Mouse (Mus musculus) cerebellum, adult 9-11 months (tissue): ENCODE results near the gene Dnajb14.
"Not testable (repeated sequence)": the region's sequence is repeated elsewhere in the genome, so short reads cannot be mapped to it uniquely, and the experiment has no call there.

ENCODE experiments used
- DNase-seq: peaks from one replicate; pipeline ENCODE4 v3.0.0; 2022

Dnajb14 gene

GRCm38 (mm10) chr3:137954256-137954916, 86.9 kb downstream of the Dnajb14 start:
- DNase-seq, result no peak

GRCm38 (mm10) chr3:137955560-137956081, 88.1 kb downstream of the Dnajb14 start:
- no peak for DNase-seq

- DNase-seq, result no peak
These were observed 90.4 kb downstream of the Dnajb14 start for GRCm38 (mm10) chr3:137957864-137958263.

- no peak for DNase-seq
These were observed 90.9 kb downstream of the Dnajb14 start for GRCm38 (mm10) chr3:137958352-137958751.

- peak; percentile 14 for DNase-seq
These were observed 92.0 kb downstream of the Dnajb14 start for GRCm38 (mm10) chr3:137959456-137959855.

GRCm38 (mm10) chr3:137961736-137962385, 94.4 kb downstream of the Dnajb14 start:
- peak; percentile 70 for DNase-seq

GRCm38 (mm10) chr3:137963508-137963907, 96.0 kb downstream of the Dnajb14 start:
- no peak for DNase-seq

- DNase-seq, result not testable (repeated sequence)
These were observed 96.5 kb downstream of the Dnajb14 start for GRCm38 (mm10) chr3:137964014-137964413.
